Mouse (Mus musculus): ENCODE data around the gene Six6. TPM values are rescaled to one million over a fixed set of nuclear protein-coding genes. Genes with fewer than 3 reads are reported as not detected.

Gene Six6
- polyA plus RNA-seq, 1 experiment from 2014 or later = not detected

DNA sequence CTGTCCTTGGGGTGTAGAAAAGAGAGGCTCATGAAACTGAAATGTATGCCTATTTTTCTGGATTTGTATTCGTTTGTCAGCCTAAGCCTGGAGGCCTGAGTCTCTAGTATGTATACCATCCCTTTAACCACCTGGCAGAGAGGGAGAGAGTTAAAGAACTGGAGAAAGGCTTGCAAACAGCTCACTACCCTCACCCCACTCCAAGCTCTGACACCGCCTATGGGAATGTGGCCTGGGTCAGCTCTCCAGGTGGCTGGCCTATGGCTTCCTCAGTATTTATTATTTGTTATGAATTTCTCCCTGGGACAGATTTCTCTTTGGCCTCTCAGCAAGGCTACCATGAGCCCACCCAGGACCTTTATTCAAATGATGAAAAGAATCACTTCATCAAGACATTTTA, 7.6 kb downstream of the Six6 start:
- no peak overlapping the region for H3K27ac ChIP-seq (ENCODE audit: low read depth, low read length)
- WGBS (ENCODE audit: insufficient replicate concordance) = 16% methylated on average over 2 of the region's 2 CpGs

DNA sequence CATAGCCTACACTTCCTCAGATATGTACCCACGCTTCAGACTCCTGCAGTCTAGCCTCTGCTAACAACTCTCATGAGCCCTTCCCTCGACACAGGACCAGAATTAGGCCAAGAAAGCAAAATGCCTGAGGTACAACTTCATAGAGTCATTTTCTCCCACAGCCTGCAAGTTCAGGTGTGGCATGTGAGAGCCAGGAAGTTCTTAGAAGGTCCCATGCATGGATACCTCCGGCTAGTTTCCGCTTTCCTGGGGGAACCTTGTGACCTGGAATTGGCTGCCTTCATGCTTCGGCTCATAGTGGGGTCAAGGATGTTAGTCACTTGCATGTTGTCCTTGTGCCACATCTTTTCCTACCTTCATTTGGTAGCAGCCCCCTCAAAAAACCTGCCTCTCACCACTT, 13.4 kb downstream of the Six6 start:
- Histone ChIP-seq H3K4me3 (ENCODE audit: low read depth, low read length) (no peak overlapping the region), H3K4me1 (ENCODE audit: control insufficient read depth, insufficient read depth, low read length) (peaks cover 7% of the 10 kb centered on the region), H3K9me3 (replicated peaks; ENCODE audit: control insufficient read depth, low read length) (no peaks in the 10 kb centered on the region), H3K9ac (ENCODE audit: low read depth, low read length) (no peak overlapping the region), H3K36me3 (ENCODE audit: control insufficient read depth, insufficient read depth, low read length) (no peaks in the 10 kb centered on the region), H3K4me2 (no peak overlapping the region), H3K27me3 (ENCODE audit: control insufficient read depth, insufficient read depth, low read length) (peaks cover 16% of the 10 kb centered on the region), H3K27ac (ENCODE audit: low read depth, low read length) (no peak overlapping the region)
- ATAC-seq (replicated peaks; ENCODE audit: insufficient number of reproducible peaks, low FRiP score, low TSS enrichment) = no peak
- 87% methylated on average over 5 of the region's 5 CpGs for WGBS (ENCODE audit: insufficient replicate concordance)

More for the DNA sequence above, 7.6 kb downstream of the Six6 start:
- peaks cover 2% of the 10 kb centered on the region; the same call in 1 of the 2 replicates for H3K4me1 ChIP-seq (ENCODE audit: control insufficient read depth, insufficient read depth, low read length)
- no peaks in the 10 kb centered on the region for H3K36me3 ChIP-seq (ENCODE audit: control insufficient read depth, insufficient read depth, low read length)
- H3K4me3 ChIP-seq (ENCODE audit: low read depth, low read length) = no peak overlapping the region
- no peak for ATAC-seq (replicated peaks; ENCODE audit: insufficient number of reproducible peaks, low FRiP score, low TSS enrichment)
- no peak overlapping the region for H3K9ac ChIP-seq (ENCODE audit: low read depth, low read length)
- H3K4me2 ChIP-seq = no peak overlapping the region
- H3K9me3 ChIP-seq (replicated peaks; ENCODE audit: control insufficient read depth, low read length) = no peaks in the 10 kb centered on the region
- peaks cover 67% of the 10 kb centered on the region for H3K27me3 ChIP-seq (ENCODE audit: control insufficient read depth, insufficient read depth, low read length)

DNA sequence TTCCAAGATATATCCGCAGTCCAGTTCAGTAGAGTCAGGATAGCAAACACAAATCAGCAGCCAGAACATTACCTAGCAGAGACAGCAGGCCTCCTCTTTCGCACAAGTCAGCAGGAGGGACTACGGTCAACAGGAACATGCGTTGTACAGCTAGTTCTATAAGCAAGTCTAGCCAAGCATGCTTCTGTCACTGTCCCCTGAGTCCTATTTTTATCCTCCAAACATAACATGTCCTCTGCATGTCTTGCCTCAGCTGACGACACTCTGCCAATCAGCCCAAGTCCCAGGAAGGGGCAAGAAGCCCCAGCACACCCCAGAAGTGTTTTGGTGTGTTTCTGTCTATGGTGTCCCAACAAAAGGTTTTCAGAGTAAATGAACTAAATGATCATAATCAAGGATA, 14.2 kb downstream of the Six6 start:
- H3K4me2 ChIP-seq = no peak overlapping the region
- WGBS (ENCODE audit: insufficient replicate concordance) = 55% methylated on average over 5 of the region's 5 CpGs
- H3K9me3 ChIP-seq (replicated peaks; ENCODE audit: control insufficient read depth, low read length) = no peaks in the 10 kb centered on the region
- no peaks in the 10 kb centered on the region for H3K36me3 ChIP-seq (ENCODE audit: control insufficient read depth, insufficient read depth, low read length)
- no peak overlapping the region for H3K4me3 ChIP-seq (ENCODE audit: low read depth, low read length)
- ATAC-seq (replicated peaks; ENCODE audit: insufficient number of reproducible peaks, low FRiP score, low TSS enrichment) = no peak
- peaks cover 7% of the 10 kb centered on the region for H3K4me1 ChIP-seq (ENCODE audit: control insufficient read depth, insufficient read depth, low read length)
- no peak overlapping the region for H3K9ac ChIP-seq (ENCODE audit: low read depth, low read length)
- H3K27ac ChIP-seq (ENCODE audit: low read depth, low read length) = no peak overlapping the region
- H3K27me3 ChIP-seq (ENCODE audit: control insufficient read depth, insufficient read depth, low read length) = peaks cover 13% of the 10 kb centered on the region; the same call in 1 of the 2 replicates

GRCm38 (mm10) chr12:72954906-72955305, 15.2 kb downstream of the Six6 start:
- WGBS (ENCODE audit: insufficient replicate concordance) = 18% methylated on average over 4 of the region's 4 CpGs
- Histone ChIP-seq H3K27me3 (ENCODE audit: control insufficient read depth, insufficient read depth, low read length) (peaks cover 8% of the 10 kb centered on the region; the same call in 1 of the 2 replicates), H3K4me1 (ENCODE audit: control insufficient read depth, insufficient read depth, low read length) (peaks cover 7% of the 10 kb centered on the region), H3K4me3 (ENCODE audit: low read depth, low read length) (no peak overlapping the region), H3K9ac (ENCODE audit: low read depth, low read length) (no peak overlapping the region), H3K27ac (ENCODE audit: low read depth, low read length) (0 out of 2 replicates have a peak overlapping the region, but pooled peaks have one; percentile 35), H3K4me2 (no peak overlapping the region), H3K36me3 (ENCODE audit: control insufficient read depth, insufficient read depth, low read length) (no peaks in the 10 kb centered on the region), H3K9me3 (replicated peaks; ENCODE audit: control insufficient read depth, low read length) (no peaks in the 10 kb centered on the region)
- no peak for ATAC-seq (replicated peaks; ENCODE audit: insufficient number of reproducible peaks, low FRiP score, low TSS enrichment)

GRCm38 (mm10) chr12:72957829-72958424, 18.2 kb downstream of the Six6 start:
- ATAC-seq (replicated peaks; ENCODE audit: insufficient number of reproducible peaks, low FRiP score, low TSS enrichment) = no peak
- peaks cover 7% of the 10 kb centered on the region for H3K4me1 ChIP-seq (ENCODE audit: control insufficient read depth, insufficient read depth, low read length)
- 58% methylated on average over 6 of the region's 6 CpGs for WGBS (ENCODE audit: insufficient replicate concordance)
- H3K27ac ChIP-seq (ENCODE audit: low read depth, low read length) = no peak overlapping the region
- peaks cover 3% of the 10 kb centered on the region; the same call in 1 of the 2 replicates for H3K27me3 ChIP-seq (ENCODE audit: control insufficient read depth, insufficient read depth, low read length)
- H3K9me3 ChIP-seq (replicated peaks; ENCODE audit: control insufficient read depth, low read length) = no peaks in the 10 kb centered on the region
- H3K9ac ChIP-seq (ENCODE audit: low read depth, low read length) = no peak overlapping the region
- no peaks in the 10 kb centered on the region for H3K36me3 ChIP-seq (ENCODE audit: control insufficient read depth, insufficient read depth, low read length)
- no peak overlapping the region for H3K4me3 ChIP-seq (ENCODE audit: low read depth, low read length)
- H3K4me2 ChIP-seq = no peak overlapping the region

- H3K4me2 ChIP-seq = no peak overlapping the region
- H3K4me3 ChIP-seq (ENCODE audit: low read depth, low read length) = no peak overlapping the region
- 84% methylated on average over 3 of the region's 3 CpGs for WGBS (ENCODE audit: insufficient replicate concordance)
- H3K9ac ChIP-seq (ENCODE audit: low read depth, low read length) = no peak overlapping the region
- H3K9me3 ChIP-seq (replicated peaks; ENCODE audit: control insufficient read depth, low read length) = no peaks in the 10 kb centered on the region
- H3K36me3 ChIP-seq (ENCODE audit: control insufficient read depth, insufficient read depth, low read length) = no peaks in the 10 kb centered on the region
- peaks cover 7% of the 10 kb centered on the region for H3K4me1 ChIP-seq (ENCODE audit: control insufficient read depth, insufficient read depth, low read length)
- H3K27ac ChIP-seq (ENCODE audit: low read depth, low read length) = no peak overlapping the region
- ATAC-seq (replicated peaks; ENCODE audit: insufficient number of reproducible peaks, low FRiP score, low TSS enrichment) = no peak
- H3K27me3 ChIP-seq (ENCODE audit: control insufficient read depth, insufficient read depth, low read length) = peaks cover 3% of the 10 kb centered on the region; the same call in 1 of the 2 replicates
These were observed 18.8 kb downstream of the Six6 start for GRCm38 (mm10) chr12:72958446-72958845.

DNA sequence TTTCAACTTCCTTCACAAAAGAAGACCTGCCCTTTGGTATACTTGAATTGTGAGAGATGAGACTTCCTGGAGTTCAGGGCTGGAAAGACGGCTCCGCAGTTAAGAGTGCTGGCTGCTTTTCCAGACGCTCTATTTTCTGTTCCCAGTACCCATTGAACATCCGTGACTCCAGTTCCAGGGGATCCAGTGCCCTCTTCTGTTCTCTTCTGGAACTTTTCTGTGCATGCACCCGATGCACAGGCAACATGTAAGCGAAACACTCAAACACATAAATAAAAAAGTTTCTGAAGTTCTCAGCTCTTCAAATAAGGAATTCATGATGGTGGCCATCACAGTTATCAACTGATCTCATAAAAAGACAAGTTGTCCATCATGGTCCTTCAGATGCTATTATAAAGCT, 23.1 kb downstream of the Six6 start:
- no peak overlapping the region for H3K4me3 ChIP-seq (ENCODE audit: low read depth, low read length)
- no peaks in the 10 kb centered on the region for H3K9me3 ChIP-seq (replicated peaks; ENCODE audit: control insufficient read depth, low read length)
- no peak overlapping the region for H3K27ac ChIP-seq (ENCODE audit: low read depth, low read length)
- no peaks in the 10 kb centered on the region for H3K4me1 ChIP-seq (ENCODE audit: control insufficient read depth, insufficient read depth, low read length)
- ATAC-seq (replicated peaks; ENCODE audit: insufficient number of reproducible peaks, low FRiP score, low TSS enrichment) = no peak
- no peak overlapping the region for H3K4me2 ChIP-seq
- 56% methylated on average over 6 of the region's 6 CpGs for WGBS (ENCODE audit: insufficient replicate concordance)
- no peaks in the 10 kb centered on the region for H3K36me3 ChIP-seq (ENCODE audit: control insufficient read depth, insufficient read depth, low read length)
- no peak overlapping the region for H3K9ac ChIP-seq (ENCODE audit: low read depth, low read length)
- peaks cover 3% of the 10 kb centered on the region; the same call in 1 of the 2 replicates for H3K27me3 ChIP-seq (ENCODE audit: control insufficient read depth, insufficient read depth, low read length)

- Histone ChIP-seq H3K4me2 (no peak overlapping the region), H3K4me3 (ENCODE audit: low read depth, low read length) (no peak overlapping the region), H3K36me3 (ENCODE audit: control insufficient read depth, insufficient read depth, low read length) (no peaks in the 10 kb centered on the region), H3K9ac (ENCODE audit: low read depth, low read length) (no peak overlapping the region), H3K4me1 (ENCODE audit: control insufficient read depth, insufficient read depth, low read length) (no peaks in the 10 kb centered on the region), H3K27ac (ENCODE audit: low read depth, low read length) (no peak overlapping the region), H3K9me3 (replicated peaks; ENCODE audit: control insufficient read depth, low read length) (no peaks in the 10 kb centered on the region), H3K27me3 (ENCODE audit: control insufficient read depth, insufficient read depth, low read length) (peaks cover 6% of the 10 kb centered on the region)
- ATAC-seq (replicated peaks; ENCODE audit: insufficient number of reproducible peaks, low FRiP score, low TSS enrichment) = no peak
- WGBS (ENCODE audit: insufficient replicate concordance) = 80% methylated on average over 7 of the region's 7 CpGs
These were observed 27.8 kb downstream of the Six6 start for GRCm38 (mm10) chr12:72967541-72967940.

DNA sequence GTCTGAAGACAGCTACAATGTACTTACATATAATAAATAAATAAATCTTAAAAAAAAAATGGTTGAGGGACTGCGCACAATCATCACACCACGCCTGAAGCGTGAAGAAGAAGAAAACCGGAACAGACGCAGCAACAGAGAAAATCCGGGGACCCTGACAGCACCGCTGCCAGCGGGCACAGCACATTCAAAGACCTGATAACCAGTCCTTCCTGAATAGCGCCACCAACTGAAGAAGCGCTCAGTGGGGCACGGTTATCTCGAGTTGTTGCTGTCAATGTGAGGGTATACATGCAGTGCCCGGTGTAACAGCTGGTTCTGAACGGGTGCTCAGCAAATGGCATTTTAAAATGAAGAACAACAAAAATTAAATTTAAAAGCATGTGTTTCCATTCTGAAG, 30.9 kb downstream of the Six6 start:
- no peak overlapping the region for H3K4me2 ChIP-seq
- no peaks in the 10 kb centered on the region for H3K36me3 ChIP-seq (ENCODE audit: control insufficient read depth, insufficient read depth, low read length)
- ATAC-seq (replicated peaks; ENCODE audit: insufficient number of reproducible peaks, low FRiP score, low TSS enrichment) = no peak
- no peak overlapping the region for H3K4me3 ChIP-seq (ENCODE audit: low read depth, low read length)
- H3K9me3 ChIP-seq (replicated peaks; ENCODE audit: control insufficient read depth, low read length) = no peaks in the 10 kb centered on the region
- no peak overlapping the region for H3K9ac ChIP-seq (ENCODE audit: low read depth, low read length)
- no peaks in the 10 kb centered on the region for H3K4me1 ChIP-seq (ENCODE audit: control insufficient read depth, insufficient read depth, low read length)
- 61% methylated on average over 14 of the region's 14 CpGs for WGBS (ENCODE audit: insufficient replicate concordance)
- peaks cover 6% of the 10 kb centered on the region for H3K27me3 ChIP-seq (ENCODE audit: control insufficient read depth, insufficient read depth, low read length)
- H3K27ac ChIP-seq (ENCODE audit: low read depth, low read length) = no peak overlapping the region
